Mouse (Mus musculus) neural tube, embryonic 11.5 days (tissue): Measurements from ENCODE around the gene Bhlhe40. TPM values are rescaled to one million over a fixed set of nuclear protein-coding genes. Genes with fewer than 3 reads are reported as not detected.

Experiments
- ATAC-seq: fragments of 200-750 bp; cut with Nextera tagmentation; 2 replicates; pipeline ENCODE4 v1.8.0; 2017; ENCODE audit warnings: moderate number of reproducible peaks, mild to moderate bottlenecking, moderate TSS enrichment, moderate library complexity; ENCODE audit not compliant: insufficient read depth, low FRiP score, low TSS enrichment
- DNase-seq: peaks from one replicate; pipeline ENCODE4 v3.0.0-alpha.2; 2015; ENCODE audit warnings: low spot score
- H3K27ac ChIP-seq: fragments of 300-500 bp; sonication (generic); 2 replicates; pipeline ENCODE4 v1.5.1; 2014; ENCODE audit warnings: low read depth, mild to moderate bottlenecking, low read length
- H3K27me3 ChIP-seq: fragments of 300-500 bp; sonication (generic); 2 replicates; pipeline ENCODE4 v1.6.1; 2014; ENCODE audit warnings: mild to moderate bottlenecking, low read length, mixed read lengths; ENCODE audit not compliant: control insufficient read depth, insufficient read depth
- H3K36me3 ChIP-seq: fragments of 300-500 bp; sonication (generic); 2 replicates; pipeline ENCODE4 v1.6.1; 2014; ENCODE audit warnings: mild to moderate bottlenecking, low read length, moderate library complexity, mixed read lengths; ENCODE audit not compliant: control insufficient read depth, insufficient read depth
- H3K4me1 ChIP-seq: fragments of 300-500 bp; sonication (generic); 2 replicates; pipeline ENCODE4 v1.6.1; 2014; ENCODE audit warnings: low read length, mixed read lengths; ENCODE audit not compliant: control insufficient read depth, insufficient read depth
- H3K4me2 ChIP-seq: fragments of 300-500 bp; sonication (generic); 2 replicates; pipeline ENCODE4 v1.6.1; 2014; ENCODE audit warnings: low read depth, mild to moderate bottlenecking, moderate library complexity
- H3K4me3 ChIP-seq: fragments of 300-500 bp; sonication (generic); 2 replicates; pipeline ENCODE4 v1.5.1; 2014; ENCODE audit warnings: low read depth, low read length
- H3K9ac ChIP-seq: fragments of 300-500 bp; sonication (generic); 2 replicates; pipeline ENCODE4 v1.6.1; 2014; ENCODE audit warnings: mild to moderate bottlenecking, low read length
- H3K9me3 ChIP-seq: fragments of 300-500 bp; sonication (generic); 2 replicates; pipeline ENCODE4 v1.6.1; 2016; ENCODE audit warnings: low read length; ENCODE audit not compliant: control insufficient read depth
- WGBS: fragments of 180-500 bp; shearing (Covaris S2); extraction: QIAGEN DNeasy Blood & Tissue Kit; methylation state at CpG from one replicate; pipeline ENCODE4 v1.1.7; 2014; 5-methylcytosine and 5-hydroxymethylcytosine counted together
- polyA plus RNA-seq: library from polyadenylated mRNA; unstranded; fragments of >200 nt; fragmentation: Nextera tagmentation; extraction: Ambion mirVana; gene quantifications from 2 replicates; pipeline ENCODE4 v1.2.1, GENCODE M21; 2014

The Bhlhe40 gene
- polyA plus RNA-seq, 1 experiment from 2014 or later, result 3.7 TPM

GRCm38 (mm10) chr6:108711192-108711964 lies 50.9 kb downstream of the Bhlhe40 start:
- Histone ChIP-seq H3K36me3 (no peaks in the 10 kb centered on the region), H3K4me2 (no peak overlapping the region), H3K27ac (no peak overlapping the region), H3K4me3 (no peak overlapping the region), H3K9ac (no peak overlapping the region), H3K27me3 (no peaks in the 10 kb centered on the region), H3K4me1 (no peaks in the 10 kb centered on the region; the same call in 1 of the 2 replicates), H3K9me3 (no peaks in the 10 kb centered on the region)
- DNase-seq, result no peak
- WGBS, result 82% methylated on average over 4 of the region's 4 CpGs
- ATAC-seq, result no peak

- Histone ChIP-seq H3K27ac (no peak overlapping the region), H3K27me3 (no peaks in the 10 kb centered on the region), H3K36me3 (no peaks in the 10 kb centered on the region), H3K4me1 (no peaks in the 10 kb centered on the region; the same call in 1 of the 2 replicates), H3K4me3 (no peak overlapping the region), H3K9ac (no peak overlapping the region), H3K9me3 (no peaks in the 10 kb centered on the region), H3K4me2 (no peak overlapping the region)
- ATAC-seq (no peak), DNase-seq (no peak)
Observed at GRCm38 (mm10) chr6:108712148-108712547, 51.7 kb downstream of the Bhlhe40 start.

- DNase-seq, result no peak
- WGBS, result 75% methylated on average over 7 of the region's 7 CpGs
- Histone ChIP-seq H3K4me2 (no peak overlapping the region), H3K4me1 (no peaks in the 10 kb centered on the region; the same call in 1 of the 2 replicates), H3K27me3 (no peaks in the 10 kb centered on the region), H3K36me3 (no peaks in the 10 kb centered on the region), H3K4me3 (no peak overlapping the region), H3K9me3 (no peaks in the 10 kb centered on the region), H3K27ac (no peak overlapping the region), H3K9ac (no peak overlapping the region)
- ATAC-seq, result no peak
Observed at GRCm38 (mm10) chr6:108713175-108713974, 52.9 kb downstream of the Bhlhe40 start.

Other genes with a start within 250 kb of the Bhlhe40 start
- gene Arl8b, start 122.5 kb downstream of the Bhlhe40 start, polyA plus RNA-seq, result 85.7 and 90.9 TPM in 2 replicates
- 23.6 and 24.4 TPM in 2 replicates for gene Edem1, start 168.0 kb downstream of the Bhlhe40 start, polyA plus RNA-seq